Mouse (Mus musculus): ENCODE data around the gene Epb41l2.

Gene Epb41l2

DNA sequence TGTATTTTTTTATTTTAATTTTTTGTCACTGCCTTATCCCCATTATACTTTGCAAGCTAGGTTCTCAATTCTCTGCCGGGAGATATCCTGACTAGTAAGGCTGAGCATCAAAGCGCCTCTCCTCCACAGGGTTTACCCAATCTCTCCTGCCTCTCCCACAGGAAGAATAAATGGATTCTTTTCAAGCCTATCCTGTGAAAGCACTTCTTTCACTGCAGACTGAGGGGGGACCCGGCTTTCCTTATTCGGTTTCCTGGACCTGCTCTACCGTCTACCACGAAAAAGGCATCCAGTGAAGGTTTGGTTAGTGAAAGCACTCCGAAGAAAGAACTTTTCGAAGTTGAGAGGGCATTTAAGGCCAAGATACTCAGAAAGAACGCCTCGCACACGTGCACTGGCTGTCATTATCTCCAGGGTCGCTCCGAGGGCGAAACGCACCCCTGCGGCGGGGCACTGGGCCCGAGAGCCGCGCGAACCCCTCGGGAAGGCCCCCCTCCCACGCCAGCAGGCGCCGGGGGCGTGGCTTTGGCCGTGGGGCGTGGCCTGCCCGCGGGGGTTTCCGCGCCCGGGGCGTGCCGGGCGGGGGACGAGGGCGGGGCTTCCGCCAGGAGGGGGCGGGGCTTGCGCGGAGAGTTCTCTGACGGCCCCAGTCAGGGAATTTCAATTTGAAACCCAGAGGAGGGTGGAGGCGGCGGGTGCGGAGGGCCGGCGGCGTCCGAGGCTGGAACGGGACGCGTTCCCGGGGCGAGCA, at the start of gene Epb41l2:
Epb41l2 (plus strand) TSS at position 591 of the 751 bp plus-strand sequence.
- peak; percentile 94 for DNase-seq (ENCODE audit: low spot score)

DNA sequence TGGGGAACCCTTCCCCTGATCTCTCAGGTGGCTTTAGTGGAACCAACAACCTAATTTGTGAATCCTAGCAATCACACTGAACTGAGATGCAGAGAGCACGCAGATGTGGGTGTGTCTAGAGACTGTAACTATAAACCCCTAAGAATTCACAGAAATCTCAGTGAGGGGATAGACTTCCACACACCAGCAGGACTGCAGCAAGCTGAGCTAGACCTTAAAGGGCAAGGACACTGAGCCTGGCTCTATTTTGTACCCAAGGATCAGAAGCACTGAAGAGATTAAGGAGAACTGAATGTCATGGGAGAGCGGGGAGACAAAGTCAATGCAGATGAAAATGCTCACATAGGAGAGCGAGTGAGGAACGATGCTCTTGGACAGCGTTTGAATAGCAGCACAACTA, 49.6 kb upstream of the Epb41l2 start:
- DNase-seq (ENCODE audit: low spot score): no peak

GRCm38 (mm10) chr10:25310736-25311135, 48.9 kb upstream of the Epb41l2 start:
- no peak for DNase-seq (ENCODE audit: low spot score)

- peak; percentile 53 for DNase-seq (ENCODE audit: low spot score)
These were observed 47.9 kb upstream of the Epb41l2 start for GRCm38 (mm10) chr10:25311554-25312212.

DNA sequence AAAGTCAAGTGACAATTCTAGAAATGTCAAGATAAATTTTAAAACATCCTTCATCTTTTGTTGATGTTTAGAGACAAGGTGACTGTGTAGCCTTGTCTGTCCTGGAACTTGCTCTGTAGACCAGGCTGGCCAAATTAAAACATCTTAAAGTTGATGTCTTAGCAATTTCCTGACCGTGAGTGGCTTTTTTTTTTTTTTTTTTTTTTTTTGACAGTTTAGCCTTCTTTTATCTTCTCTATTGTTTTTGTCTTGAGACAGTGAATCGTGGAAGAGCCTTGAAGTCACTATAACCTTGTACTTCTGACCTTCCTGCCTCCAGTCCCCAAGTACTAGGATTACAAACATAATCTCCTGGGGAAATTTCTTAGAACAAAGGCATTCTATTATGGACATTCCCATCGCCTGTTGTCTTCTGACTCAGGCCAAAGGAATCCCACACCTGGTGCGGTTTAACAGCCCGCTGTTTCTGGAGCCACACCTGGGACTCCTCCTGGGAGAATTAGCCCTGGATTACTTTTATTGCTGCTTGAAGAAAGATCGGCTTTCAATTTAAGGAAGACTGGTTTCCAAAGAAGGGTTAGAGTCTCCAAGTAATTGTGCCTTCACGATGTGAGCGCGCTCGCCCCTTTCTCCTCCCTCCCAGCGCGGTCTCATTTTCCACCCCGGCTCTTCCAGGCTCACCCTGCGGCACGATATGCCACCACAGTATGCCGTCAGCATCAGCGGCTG, 45.6 kb upstream of the Epb41l2 start:
- no peak for DNase-seq (ENCODE audit: low spot score)

DNA sequence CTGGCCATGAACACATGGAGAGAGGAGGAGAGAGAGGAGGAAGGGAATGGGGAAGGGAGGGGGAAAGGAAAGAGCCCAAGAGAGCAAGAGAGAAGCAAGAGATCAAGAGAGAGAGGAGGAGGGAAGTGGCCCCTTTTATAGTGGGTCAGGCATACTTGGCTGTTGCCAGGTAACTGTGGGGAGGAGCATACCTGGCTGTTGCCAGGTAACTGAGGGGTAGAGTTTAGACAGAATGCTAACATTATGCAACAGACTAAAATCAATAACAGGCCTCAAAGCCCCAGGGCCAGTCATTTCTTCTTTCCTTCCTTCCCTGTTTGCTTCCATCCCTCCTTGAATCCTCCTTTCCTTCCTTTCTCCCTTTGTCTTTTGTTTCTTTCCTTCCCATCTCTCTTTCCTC, 41.9 kb upstream of the Epb41l2 start:
- no peak for DNase-seq (ENCODE audit: low spot score)

DNA sequence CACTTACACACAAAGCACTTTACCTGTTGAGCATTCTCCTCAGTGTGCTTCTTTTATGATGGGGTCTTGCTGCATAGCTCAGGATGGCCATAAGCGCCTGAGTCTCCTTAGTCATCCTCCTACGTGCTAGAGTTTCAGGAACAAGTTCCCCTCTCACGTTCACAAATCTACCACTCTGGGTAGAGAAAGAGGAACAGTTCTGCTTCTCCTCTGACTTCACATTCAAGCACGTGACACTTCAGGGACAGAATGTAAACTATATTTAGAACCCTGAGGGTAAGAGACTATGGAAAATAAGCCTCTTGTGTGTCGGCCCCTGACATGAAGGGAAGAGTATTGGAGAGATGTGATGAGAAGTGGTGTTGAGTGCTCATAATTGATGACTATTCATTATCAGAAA, 41.2 kb upstream of the Epb41l2 start:
- DNase-seq (ENCODE audit: low spot score): no peak

- no peak for DNase-seq (ENCODE audit: low spot score)
These were observed 40.1 kb upstream of the Epb41l2 start for GRCm38 (mm10) chr10:25319531-25319930.

DNA sequence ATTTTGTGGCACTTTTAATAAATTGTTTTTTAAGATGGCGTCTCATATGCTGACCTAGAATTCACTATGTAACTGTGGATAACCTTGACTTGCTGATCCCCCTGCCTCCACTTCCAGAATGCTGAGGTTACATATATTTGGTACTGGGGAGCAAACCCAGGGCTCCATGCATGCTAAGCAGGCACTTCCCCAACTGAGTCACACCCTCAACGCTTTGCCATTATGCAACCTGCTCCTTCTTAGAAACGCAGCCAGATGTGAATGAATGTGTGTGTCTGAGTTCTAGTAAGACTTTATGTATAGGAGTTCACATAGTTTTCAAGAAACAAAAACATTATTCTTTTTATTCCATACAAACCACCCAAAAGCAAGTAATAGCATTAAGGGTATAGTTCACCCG, 38.4 kb upstream of the Epb41l2 start:
- DNase-seq (ENCODE audit: low spot score): no peak

DNA sequence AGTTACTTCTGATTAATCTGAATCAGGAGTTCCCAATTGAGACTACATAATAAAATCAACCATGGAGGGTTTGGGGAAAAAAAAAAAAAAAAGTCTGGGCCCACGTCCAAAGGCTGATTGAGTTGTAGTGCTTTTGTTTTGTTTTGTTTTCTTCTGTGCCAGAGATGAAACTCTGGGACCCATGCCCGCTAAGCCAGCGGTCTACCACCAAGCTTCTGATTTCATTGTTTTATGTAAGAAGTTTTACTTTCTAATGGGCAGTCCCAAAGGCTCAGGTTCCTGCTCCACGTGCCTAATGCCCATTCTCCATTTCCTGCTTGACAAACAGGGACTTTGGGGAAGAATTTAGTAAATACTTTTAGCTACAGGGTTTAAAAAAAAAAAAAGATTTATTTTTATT, 33.9 kb upstream of the Epb41l2 start:
- DNase-seq (ENCODE audit: low spot score): peak; percentile 76

DNA sequence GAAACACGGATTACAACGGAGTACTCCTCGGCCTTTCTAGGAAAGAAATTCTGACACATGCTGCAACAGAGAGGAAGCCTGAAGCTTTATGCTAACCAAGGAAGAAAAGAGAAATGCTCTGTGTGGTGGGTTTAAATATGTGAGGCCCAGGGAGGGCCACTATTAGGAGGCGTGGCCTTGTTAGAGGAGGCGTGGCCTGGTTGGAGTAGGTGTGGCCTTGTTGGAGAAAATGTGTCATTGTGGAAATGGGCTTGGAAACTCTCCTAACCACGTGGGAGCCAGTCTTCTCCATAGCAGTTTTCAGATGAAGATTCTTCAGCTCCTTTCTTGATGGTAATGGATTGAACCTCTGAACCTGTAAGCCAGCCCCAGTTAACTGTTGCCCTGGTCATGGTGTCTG, 32.1 kb upstream of the Epb41l2 start:
- DNase-seq (ENCODE audit: low spot score): no peak

DNA sequence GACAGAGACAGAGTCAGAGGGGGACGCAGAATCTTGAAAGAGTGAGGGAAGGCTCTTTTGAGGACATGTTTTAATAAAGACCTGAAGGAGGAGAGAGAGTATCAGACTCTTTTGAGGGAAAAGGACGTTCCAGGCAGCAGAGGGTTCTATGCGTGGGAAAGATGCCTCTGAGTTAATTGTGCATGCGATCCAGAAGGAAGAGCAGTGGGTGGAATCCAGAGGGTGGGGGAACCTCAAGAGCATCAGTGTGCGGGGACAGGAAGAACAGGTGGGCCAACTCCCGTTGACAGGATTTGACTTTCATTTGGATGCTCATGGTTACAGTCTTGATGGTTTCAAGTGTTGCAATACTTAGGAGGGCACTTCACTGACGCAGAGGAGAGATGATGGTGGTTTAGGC, 29.5 kb upstream of the Epb41l2 start:
- no peak for DNase-seq (ENCODE audit: low spot score)

GRCm38 (mm10) chr10:25331321-25332049, 28.1 kb upstream of the Epb41l2 start:
- DNase-seq (ENCODE audit: low spot score): peak; percentile 37

- no peak for DNase-seq (ENCODE audit: low spot score)
These were observed 26.1 kb upstream of the Epb41l2 start for GRCm38 (mm10) chr10:25333390-25334079.

DNA sequence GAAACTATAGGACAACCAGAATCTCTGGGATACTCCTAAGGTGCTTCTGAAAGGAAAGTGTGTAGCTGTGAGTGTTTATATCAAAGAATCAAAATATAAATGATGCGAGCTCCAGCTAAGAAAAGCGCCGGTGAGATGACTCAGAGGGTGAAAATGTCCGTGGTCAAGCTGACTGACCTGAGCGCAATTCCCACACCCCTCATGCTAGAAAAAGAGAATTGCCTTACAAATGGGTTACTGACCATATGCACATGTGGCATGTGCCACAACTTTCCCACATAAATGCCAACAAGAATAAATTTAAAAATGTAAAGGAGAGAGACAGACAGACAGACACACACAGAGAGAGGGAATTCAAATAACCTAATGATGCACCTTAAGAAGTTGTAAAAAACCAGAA, 18.9 kb upstream of the Epb41l2 start:
- DNase-seq (ENCODE audit: low spot score): no peak

DNA sequence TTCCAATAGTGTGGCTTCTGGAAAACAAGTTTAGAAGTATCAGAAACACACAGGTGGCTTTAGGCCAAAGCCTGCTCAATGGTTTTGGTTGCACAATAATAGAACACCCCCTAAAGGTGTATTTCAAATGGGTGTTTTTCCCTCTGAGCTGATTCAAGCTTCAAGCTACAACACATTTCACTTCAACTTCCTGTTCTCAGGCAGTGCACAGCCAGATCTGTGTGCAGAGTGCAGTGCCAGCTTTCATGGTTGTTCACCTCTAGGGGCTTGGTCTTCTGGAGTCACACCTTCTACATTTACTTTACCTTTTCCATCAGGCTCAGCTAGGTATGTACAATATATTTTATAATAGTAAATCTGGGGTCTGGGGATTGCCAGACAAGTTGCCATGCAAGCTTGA, 16.8 kb upstream of the Epb41l2 start:
- no peak for DNase-seq (ENCODE audit: low spot score)

GRCm38 (mm10) chr10:25353941-25354340, 5.7 kb upstream of the Epb41l2 start:
- DNase-seq (ENCODE audit: low spot score): no peak

GRCm38 (mm10) chr10:25354390-25354789, 5.2 kb upstream of the Epb41l2 start:
- DNase-seq (ENCODE audit: low spot score): no peak

GRCm38 (mm10) chr10:25359959-25360811, 587 bp downstream of the Epb41l2 start:
- DNase-seq (ENCODE audit: low spot score): peak; percentile 58

GRCm38 (mm10) chr10:25362235-25362634, 2.6 kb downstream of the Epb41l2 start:
- no peak for DNase-seq (ENCODE audit: low spot score)

DNA sequence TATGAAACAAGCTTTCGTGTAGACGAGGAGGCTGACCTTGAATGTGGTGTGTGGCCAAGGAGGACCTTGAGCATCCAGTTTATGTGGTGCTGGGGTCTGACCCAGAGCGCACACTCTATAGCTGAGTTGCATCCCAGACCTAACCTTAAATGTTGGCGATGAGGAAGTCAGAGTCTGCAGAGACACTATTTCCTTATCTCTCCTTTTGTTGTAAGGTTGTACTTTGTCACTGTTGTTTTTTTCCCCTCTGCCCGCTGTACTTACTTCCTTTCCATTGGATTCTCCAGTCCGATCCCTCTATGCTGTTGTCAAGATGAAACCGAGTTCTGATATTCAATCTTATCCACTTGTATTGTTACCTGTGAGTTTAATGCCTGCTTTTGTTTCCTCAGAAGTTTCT, 5.6 kb downstream of the Epb41l2 start:
- DNase-seq (ENCODE audit: low spot score): no peak

All from MN1 (cell line).